Mouse (Mus musculus) lung, embryonic 14.5 days (tissue): ENCODE results near the gene Mcm6. TPM values are rescaled to one million over a fixed set of nuclear protein-coding genes. Genes with fewer than 3 reads are reported as not detected.

Experiments used
- ATAC-seq: fragments of 200-750 bp; cut with Nextera tagmentation; 2 replicates; pipeline ENCODE4 v1.8.0; 2017; ENCODE audit warnings: mild to moderate bottlenecking, moderate TSS enrichment, moderate library complexity; ENCODE audit not compliant: insufficient read depth
- DNase-seq: peaks from one replicate; pipeline ENCODE4 v3.0.0-alpha.2; 2015
- H3K27ac ChIP-seq: fragments of 300-500 bp; sonication (generic); 2 replicates; pipeline ENCODE4 v1.5.1; 2014; ENCODE audit warnings: low read depth, mild to moderate bottlenecking, moderate library complexity
- H3K27me3 ChIP-seq: fragments of 300-500 bp; sonication (generic); 2 replicates; pipeline ENCODE4 v1.6.1; 2014; ENCODE audit warnings: low read length, control low read depth; ENCODE audit not compliant: insufficient read depth
- H3K36me3 ChIP-seq: fragments of 300-500 bp; sonication (generic); 2 replicates; pipeline ENCODE4 v1.6.1; 2014; ENCODE audit warnings: control low read depth; ENCODE audit not compliant: insufficient read depth
- H3K4me1 ChIP-seq: fragments of 300-500 bp; sonication (generic); 2 replicates; pipeline ENCODE4 v1.6.1; 2014; ENCODE audit warnings: antibody characterized with exemption, control low read depth; ENCODE audit not compliant: insufficient read depth
- H3K4me2 ChIP-seq: fragments of 300-500 bp; sonication (generic); 2 replicates; pipeline ENCODE4 v1.6.1; 2014; ENCODE audit warnings: mild to moderate bottlenecking
- H3K4me3 ChIP-seq: fragments of 300-500 bp; sonication (generic); 2 replicates; pipeline ENCODE4 v1.5.1; 2014; ENCODE audit warnings: low read depth, low read length
- H3K9ac ChIP-seq: fragments of 300-500 bp; sonication (generic); 2 replicates; pipeline ENCODE4 v1.6.1; 2014
- H3K9me3 ChIP-seq: fragments of 300-500 bp; sonication (generic); 2 replicates; pipeline ENCODE4 v1.6.1; 2016; ENCODE audit warnings: low read depth, low read length, control low read depth
- CTCF ChIP-seq: IDR thresholded peaks from 2 replicates; pipeline ENCODE4 v1.5.1; 2016; ENCODE audit warnings: antibody characterized with exemption, low read depth
- WGBS: fragments of 180-500 bp; shearing (Covaris S2); extraction: QIAGEN DNeasy Blood & Tissue Kit; methylation state at CpG from one replicate; pipeline ENCODE4 v1.1.7; 2014; 5-methylcytosine and 5-hydroxymethylcytosine counted together
- polyA plus RNA-seq: library from polyadenylated mRNA; unstranded; fragments of >200 nt; fragmentation: Nextera tagmentation; extraction: Ambion mirVana; gene quantifications from 2 replicates; pipeline ENCODE4 v1.2.1, GENCODE M21; 2014

The Mcm6 gene
- polyA plus RNA-seq, 1 experiment from 2014 or later: 304 TPM

DNA sequence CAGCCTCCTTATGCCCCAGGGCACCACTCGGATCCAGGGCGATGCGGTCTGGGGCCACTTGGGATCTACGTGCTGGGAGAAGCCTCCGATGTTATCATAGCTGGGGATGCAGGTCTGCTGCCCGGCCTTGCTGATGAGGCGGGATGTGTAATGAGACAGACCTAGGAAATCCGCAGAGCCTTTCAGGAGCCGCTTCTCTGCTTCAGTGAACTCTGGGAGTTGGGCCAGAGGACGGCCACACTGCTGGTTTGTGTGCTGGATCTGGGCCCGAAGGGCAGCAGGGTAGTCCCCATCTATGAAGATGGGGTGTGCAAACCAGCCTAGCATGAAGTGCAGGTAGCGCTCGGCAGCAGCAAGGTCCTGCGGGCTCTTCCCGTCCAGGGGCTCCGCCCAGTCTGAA lies 55.6 kb downstream of the Mcm6 start:
- no peaks in the 10 kb centered on the region for H3K9me3 ChIP-seq
- H3K4me1 ChIP-seq: no peaks in the 10 kb centered on the region
- no peak for DNase-seq
- H3K4me3 ChIP-seq: no peak overlapping the region
- H3K27me3 ChIP-seq: no peaks in the 10 kb centered on the region
- TF ChIP-seq CTCF: no peak
- no peaks in the 10 kb centered on the region for H3K36me3 ChIP-seq
- H3K4me2 ChIP-seq: no peak overlapping the region
- no peak overlapping the region for H3K9ac ChIP-seq
- 86% methylated on average over 16 of the region's 16 CpGs for WGBS
- ATAC-seq: no peak
- no peak overlapping the region for H3K27ac ChIP-seq

DNA sequence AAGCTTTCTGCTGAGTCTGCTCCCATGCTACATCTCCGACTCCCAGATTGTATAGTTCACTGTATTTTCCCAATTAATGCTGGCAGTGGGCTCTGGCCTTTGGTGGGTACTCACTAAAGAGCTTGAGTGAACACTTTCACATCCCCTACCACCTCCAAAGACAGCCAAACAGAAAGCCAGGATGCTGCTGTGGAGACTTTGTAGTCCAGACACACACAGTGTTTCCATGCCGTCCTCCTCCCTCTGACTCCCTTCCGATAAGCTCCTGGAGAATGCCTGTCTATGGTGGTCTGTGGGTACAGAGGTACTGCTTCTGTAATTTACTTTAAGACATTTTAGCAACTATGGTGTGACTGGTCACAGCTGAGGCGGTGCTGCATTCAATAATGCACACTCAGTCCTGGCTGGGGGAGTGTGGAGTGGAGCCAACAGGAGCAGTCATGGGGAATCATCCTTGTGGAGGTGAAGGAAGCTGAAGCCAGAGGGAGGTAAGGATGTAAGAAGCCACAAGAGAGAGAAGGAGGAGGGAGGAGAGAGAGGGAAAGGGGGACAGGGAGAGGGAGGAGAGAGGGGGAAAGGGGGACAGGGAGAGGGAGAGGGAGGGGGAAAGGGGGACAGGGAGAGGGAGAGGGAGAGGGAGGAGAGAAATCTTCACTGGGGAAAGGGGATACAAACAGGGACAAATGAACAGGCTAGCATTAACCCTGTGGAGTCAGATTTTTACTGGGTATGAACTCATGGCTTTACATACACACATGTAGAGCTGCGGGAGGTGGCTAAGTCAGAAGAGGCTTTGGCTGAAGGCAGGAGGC lies 63.5 kb downstream of the Mcm6 start:
- Histone ChIP-seq H3K4me2 (no peak overlapping the region), H3K4me3 (no peak overlapping the region), H3K27me3 (no peaks in the 10 kb centered on the region), H3K36me3 (no peaks in the 10 kb centered on the region), H3K27ac (no peak overlapping the region), H3K9me3 (no peaks in the 10 kb centered on the region), H3K9ac (no peak overlapping the region), H3K4me1 (no peaks in the 10 kb centered on the region)
- DNase-seq (no peak), ATAC-seq (no peak; the same call in 1 of the 2 replicates)
- TF ChIP-seq CTCF: no peak
- 66% methylated on average over 5 of the region's 5 CpGs for WGBS

DNA sequence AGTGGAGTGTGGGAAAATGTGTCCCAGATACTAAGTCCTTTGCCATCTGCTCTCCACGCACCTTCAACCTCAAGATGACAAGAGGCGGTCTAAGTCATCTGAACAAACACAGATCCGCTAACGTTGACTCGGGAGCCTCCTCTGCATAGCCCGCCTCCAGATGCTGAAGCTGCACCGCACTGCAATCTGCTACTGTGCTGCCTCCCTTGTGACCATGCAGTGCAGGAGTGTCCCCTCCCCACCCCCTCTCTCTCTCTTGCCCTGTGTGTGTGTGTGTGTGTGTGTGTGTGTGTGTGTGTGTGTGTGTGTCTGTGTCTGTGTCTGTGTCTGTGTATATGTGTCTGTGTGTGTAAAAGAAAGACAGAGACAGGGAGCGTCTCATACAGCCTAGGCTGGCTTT lies 64.2 kb downstream of the Mcm6 start:
- Histone ChIP-seq H3K9ac (no peak overlapping the region), H3K27me3 (no peaks in the 10 kb centered on the region), H3K36me3 (no peaks in the 10 kb centered on the region), H3K9me3 (no peaks in the 10 kb centered on the region), H3K27ac (no peak overlapping the region), H3K4me3 (no peak overlapping the region), H3K4me2 (no peak overlapping the region), H3K4me1 (no peaks in the 10 kb centered on the region)
- ATAC-seq (no peak), DNase-seq (no peak)
- TF ChIP-seq CTCF: no peak
- 57% methylated on average over 8 of the region's 8 CpGs for WGBS

DNA sequence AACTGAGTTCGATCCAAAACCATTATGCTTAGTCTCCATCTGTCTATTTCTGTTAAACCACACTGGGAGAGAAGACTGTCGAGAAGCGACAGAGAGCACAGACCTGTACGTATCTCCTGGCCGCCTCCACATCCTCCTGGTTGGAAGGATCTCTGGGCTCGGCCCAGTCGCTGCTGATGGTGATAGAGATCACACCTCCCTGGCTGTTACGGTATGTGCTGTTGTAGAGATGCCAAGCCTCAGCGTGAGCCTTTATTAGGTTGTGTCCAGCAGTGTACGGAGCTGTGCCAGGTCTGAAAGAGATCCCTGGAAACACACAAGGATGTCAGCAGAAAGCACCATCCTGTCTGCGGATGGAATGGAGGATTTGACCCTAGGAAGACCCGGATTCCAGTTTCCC lies 65.9 kb downstream of the Mcm6 start:
- H3K4me3 ChIP-seq: no peak overlapping the region
- no peak overlapping the region for H3K27ac ChIP-seq
- TF ChIP-seq CTCF: no peak
- no peaks in the 10 kb centered on the region for H3K36me3 ChIP-seq
- no peak overlapping the region for H3K4me2 ChIP-seq
- no peaks in the 10 kb centered on the region for H3K9me3 ChIP-seq
- H3K9ac ChIP-seq: no peak overlapping the region
- no peaks in the 10 kb centered on the region for H3K27me3 ChIP-seq
- ATAC-seq: no peak
- 76% methylated on average over 12 of the region's 12 CpGs for WGBS
- H3K4me1 ChIP-seq: no peaks in the 10 kb centered on the region
- DNase-seq: no peak

DNA sequence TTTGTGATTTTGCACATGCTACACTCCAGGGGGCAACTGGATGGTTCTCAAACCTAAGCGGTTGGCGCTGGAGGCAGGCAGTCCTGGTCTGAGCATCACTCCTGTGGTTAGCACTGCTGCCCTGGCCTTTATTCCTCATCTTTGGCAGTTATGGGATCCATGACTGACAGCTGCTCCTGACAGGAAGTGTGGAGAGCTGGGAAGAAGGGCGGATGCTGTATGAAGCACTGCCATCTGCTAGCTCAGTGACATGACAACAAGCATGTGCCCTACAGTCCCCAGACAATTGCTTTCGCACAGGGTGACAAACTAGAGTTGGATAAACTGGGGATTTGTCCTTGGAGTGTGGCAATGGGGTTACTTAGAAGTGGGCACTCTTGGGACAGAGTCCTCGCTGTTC lies 69.2 kb downstream of the Mcm6 start:
- no peak overlapping the region for H3K4me3 ChIP-seq
- no peaks in the 10 kb centered on the region for H3K36me3 ChIP-seq
- no peak for DNase-seq
- no peak overlapping the region for H3K27ac ChIP-seq
- no peak for TF ChIP-seq CTCF
- no peaks in the 10 kb centered on the region for H3K4me1 ChIP-seq
- H3K9me3 ChIP-seq: no peaks in the 10 kb centered on the region
- no peak for ATAC-seq
- H3K4me2 ChIP-seq: no peak overlapping the region
- 89% methylated on average over 5 of the region's 5 CpGs for WGBS
- H3K9ac ChIP-seq: no peak overlapping the region
- H3K27me3 ChIP-seq: no peaks in the 10 kb centered on the region

DNA sequence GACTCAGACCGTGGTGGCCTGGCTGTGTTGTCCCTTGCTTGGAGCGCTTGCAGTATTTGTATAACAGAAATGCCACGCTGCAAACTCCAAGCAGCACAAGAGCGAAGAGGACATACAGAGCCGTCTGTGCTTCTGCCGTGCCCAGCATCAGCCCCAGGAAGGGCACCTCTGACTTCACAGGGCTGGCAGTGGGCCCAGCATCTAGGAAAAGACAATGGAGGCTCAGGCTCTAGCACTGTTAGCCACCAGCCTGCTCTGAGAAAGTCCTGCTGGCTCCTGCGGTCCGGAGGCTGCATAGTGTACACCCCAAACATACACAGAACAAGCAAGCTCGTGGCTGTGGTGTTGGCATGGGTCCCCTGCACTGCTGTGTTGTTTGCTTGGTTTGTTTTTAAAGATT lies 74.3 kb downstream of the Mcm6 start:
- no peak for TF ChIP-seq CTCF
- H3K4me2 ChIP-seq: no peak overlapping the region
- no peak overlapping the region for H3K4me3 ChIP-seq
- H3K27ac ChIP-seq: no peak overlapping the region
- H3K36me3 ChIP-seq: peaks cover under 1% of the 10 kb centered on the region; the same call in 1 of the 2 replicates
- H3K9ac ChIP-seq: no peak overlapping the region
- WGBS: 86% methylated on average over 9 of the region's 9 CpGs
- no peak for DNase-seq
- ATAC-seq: no peak
- no peaks in the 10 kb centered on the region; the same call in 1 of the 2 replicates for H3K9me3 ChIP-seq
- no peaks in the 10 kb centered on the region for H3K4me1 ChIP-seq
- H3K27me3 ChIP-seq: no peaks in the 10 kb centered on the region

DNA sequence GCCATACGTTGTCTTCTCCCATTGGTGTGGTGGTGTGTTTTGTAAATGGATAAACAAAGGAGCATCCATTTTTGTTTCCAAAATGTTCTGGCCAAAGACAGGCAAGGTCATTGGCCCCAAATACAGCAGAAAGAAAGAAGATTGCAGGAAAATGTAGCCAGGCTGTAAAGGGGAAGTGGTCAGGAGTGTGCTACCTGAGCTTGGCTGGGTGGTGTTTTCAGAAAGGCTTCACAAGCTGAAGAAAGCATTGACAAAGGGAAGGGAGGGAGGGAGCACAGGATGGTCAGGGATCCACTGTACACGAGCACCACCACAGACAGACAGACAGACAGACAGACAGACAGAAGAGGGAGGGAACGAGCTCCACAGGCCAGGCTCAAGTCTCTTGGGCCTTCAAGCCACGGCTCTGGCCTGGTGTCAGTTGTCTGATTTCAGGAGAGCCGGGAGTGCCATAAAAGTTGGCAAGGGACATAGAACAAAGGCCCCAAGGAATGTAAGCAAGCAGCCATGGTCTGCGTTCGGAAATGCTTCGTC lies 75.2 kb downstream of the Mcm6 start:
- no peak for DNase-seq
- no peak overlapping the region for H3K9ac ChIP-seq
- ATAC-seq: no peak
- TF ChIP-seq CTCF: no peak
- no peak overlapping the region for H3K4me3 ChIP-seq
- WGBS: 78% methylated on average over 8 of the region's 8 CpGs
- no peaks in the 10 kb centered on the region for H3K4me1 ChIP-seq
- no peaks in the 10 kb centered on the region for H3K27me3 ChIP-seq
- H3K4me2 ChIP-seq: no peak overlapping the region
- peaks cover 10% of the 10 kb centered on the region for H3K36me3 ChIP-seq
- H3K9me3 ChIP-seq: no peaks in the 10 kb centered on the region; the same call in 1 of the 2 replicates
- H3K27ac ChIP-seq: no peak overlapping the region
